Mouse (Mus musculus) forebrain, embryonic 14.5 days (tissue): ENCODE results near the gene Kcnj14. TPM values are rescaled to one million over a fixed set of nuclear protein-coding genes. Genes with fewer than 3 reads are reported as not detected.

Experiments used
- ATAC-seq: fragments of 200-750 bp; cut with Nextera tagmentation; 2 replicates; pipeline ENCODE4 v1.8.0; 2017; ENCODE audit warnings: mild to moderate bottlenecking, moderate library complexity
- DNase-seq: peaks from one replicate; pipeline ENCODE4 v3.0.0-alpha.2; 2015; ENCODE audit warnings: low spot score
- H3K27ac ChIP-seq: fragments of 300-500 bp; sonication (generic); 2 replicates; pipeline ENCODE4 v1.5.1; 2014; ENCODE audit warnings: low read depth, mild to moderate bottlenecking, control low read depth, low read length, moderate library complexity
- H3K27me3 ChIP-seq: fragments of 300-500 bp; sonication (generic); replicated peaks from 2 replicates; pipeline ENCODE4 v1.6.1; 2014; ENCODE audit warnings: low read length, control low read depth, mixed read lengths; ENCODE audit not compliant: control insufficient read depth, insufficient read depth
- H3K36me3 ChIP-seq: fragments of 300-500 bp; sonication (generic); 2 replicates; pipeline ENCODE4 v1.6.1; 2014; ENCODE audit warnings: low read length, control low read depth; ENCODE audit not compliant: control insufficient read depth, insufficient read depth
- H3K4me1 ChIP-seq: fragments of 300-500 bp; sonication (generic); 2 replicates; pipeline ENCODE4 v1.6.1; 2014; ENCODE audit warnings: antibody characterized with exemption, low read length, control low read depth; ENCODE audit not compliant: control insufficient read depth, insufficient read depth
- H3K4me2 ChIP-seq: fragments of 300-500 bp; sonication (generic); 2 replicates; pipeline ENCODE4 v1.6.1; 2014; ENCODE audit warnings: mild to moderate bottlenecking, control low read depth, low read length
- H3K4me3 ChIP-seq: fragments of 300-500 bp; sonication (generic); 2 replicates; pipeline ENCODE4 v1.5.1; 2014; ENCODE audit warnings: low read depth, low read length, control low read depth
- H3K9ac ChIP-seq: fragments of 300-500 bp; sonication (generic); 2 replicates; pipeline ENCODE4 v1.6.1; 2014; ENCODE audit warnings: mild to moderate bottlenecking, low read length, control low read depth, moderate library complexity
- H3K9me3 ChIP-seq: fragments of 300-500 bp; sonication (generic); replicated peaks from 2 replicates; pipeline ENCODE4 v1.6.1; 2016; ENCODE audit warnings: low read length, control low read depth, mixed read lengths; ENCODE audit not compliant: control insufficient read depth
- WGBS: fragments of 180-500 bp; shearing (Covaris S2); extraction: QIAGEN DNeasy Blood & Tissue Kit; methylation state at CpG from one replicate; pipeline ENCODE4 v1.1.7; 2014; 5-methylcytosine and 5-hydroxymethylcytosine counted together
- polyA plus RNA-seq: library from polyadenylated mRNA; unstranded; fragments of >200 nt; fragmentation: Nextera tagmentation; extraction: Ambion mirVana; gene quantifications from 2 replicates; pipeline ENCODE4 v1.2.1, GENCODE M21; 2014

Kcnj14 gene
- polyA plus RNA-seq, 1 experiment from 2014 or later, result 0.41 TPM

DNA sequence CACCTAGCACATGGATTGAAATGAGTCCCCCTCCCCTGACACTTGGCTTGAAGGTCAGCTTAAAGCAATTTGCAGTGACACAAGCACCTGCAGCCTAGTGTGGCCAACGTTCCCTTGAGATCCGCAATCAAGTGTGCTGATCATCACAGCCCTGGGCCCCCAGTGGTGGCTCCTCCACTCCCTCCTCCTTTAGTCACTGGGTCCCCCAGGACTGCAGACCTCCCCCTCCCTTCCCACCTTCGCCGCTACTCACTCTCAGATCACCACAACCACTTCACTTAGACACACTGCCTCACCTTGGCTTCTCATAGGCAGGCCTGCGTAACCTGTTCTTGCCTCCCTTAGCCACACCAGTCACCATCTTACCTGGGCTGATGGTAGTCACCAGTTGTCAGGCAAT, 18.6 kb downstream of the Kcnj14 start:
- ATAC-seq (no peak), DNase-seq (no peak)
- Histone ChIP-seq H3K4me3 (no peak overlapping the region), H3K4me2 (no peak overlapping the region), H3K27me3 (no peaks in the 10 kb centered on the region), H3K36me3 (peaks cover 86% of the 10 kb centered on the region), H3K9me3 (no peaks in the 10 kb centered on the region), H3K4me1 (no peaks in the 10 kb centered on the region), H3K9ac (no peak overlapping the region), H3K27ac (no peak overlapping the region; the same call in 1 of the 2 replicates)
- WGBS, result 67% methylated on average over 5 of the region's 5 CpGs

DNA sequence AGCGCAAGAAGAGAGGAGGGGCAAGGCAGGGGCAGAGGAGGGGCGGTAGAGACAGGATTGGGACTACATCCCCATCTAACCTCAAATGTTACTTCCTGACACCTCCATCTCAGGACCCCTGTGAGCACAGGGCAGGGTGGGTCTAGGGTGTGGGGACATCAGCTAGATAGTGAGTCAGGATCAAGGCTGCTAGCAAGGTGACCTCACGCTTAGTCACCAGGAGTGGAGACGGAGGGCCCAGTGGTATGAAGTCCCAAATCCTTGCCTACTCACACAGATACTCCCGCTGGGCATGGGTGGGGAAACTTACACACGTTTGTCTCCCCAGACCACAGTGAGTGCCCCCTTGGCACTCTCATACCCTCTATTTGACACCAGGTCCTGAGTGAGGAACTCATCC, 22.0 kb downstream of the Kcnj14 start:
- Histone ChIP-seq H3K27me3 (no peaks in the 10 kb centered on the region), H3K9me3 (no peaks in the 10 kb centered on the region), H3K4me1 (peaks cover 8% of the 10 kb centered on the region), H3K27ac (no peak overlapping the region), H3K9ac (no peak overlapping the region), H3K4me2 (no peak overlapping the region), H3K4me3 (no peak overlapping the region), H3K36me3 (peaks cover 75% of the 10 kb centered on the region)
- DNase-seq, result no peak
- ATAC-seq, result no peak
- WGBS, result 92% methylated on average over 6 of the region's 6 CpGs

DNA sequence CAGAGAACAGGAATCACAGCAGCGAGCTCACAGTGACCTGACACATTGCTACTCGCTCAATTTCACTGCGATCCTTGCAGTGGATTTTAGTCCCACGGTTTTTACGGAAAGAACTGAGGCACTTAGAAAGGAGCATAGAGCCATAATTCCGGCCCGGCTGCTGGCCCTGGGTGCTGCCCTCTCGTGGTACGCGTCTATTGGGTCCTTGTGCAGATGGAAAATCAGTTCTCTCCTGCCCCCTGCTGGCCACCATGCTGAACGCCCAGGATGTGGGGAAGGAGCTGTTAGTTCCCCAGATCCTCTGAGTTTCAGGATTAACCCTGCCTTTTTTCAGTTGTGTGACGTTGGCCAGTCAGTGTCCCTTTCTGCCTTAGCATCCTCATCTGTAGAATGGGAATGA, 23.2 kb downstream of the Kcnj14 start:
- H3K4me2 ChIP-seq, result no peak overlapping the region
- peak; percentile 93 for DNase-seq
- no peak overlapping the region for H3K4me3 ChIP-seq
- H3K9ac ChIP-seq, result no peak overlapping the region
- peaks cover 71% of the 10 kb centered on the region for H3K36me3 ChIP-seq
- peaks cover 9% of the 10 kb centered on the region for H3K4me1 ChIP-seq
- peak; percentile 67 for ATAC-seq
- 0 out of 2 replicates have a peak, but pooled peaks cover 2% of the 10 kb centered on the region for H3K27me3 ChIP-seq
- H3K27ac ChIP-seq, result no peak overlapping the region
- no peaks in the 10 kb centered on the region for H3K9me3 ChIP-seq
- whole genome bisulfite sequencing, result 3% methylated on average over 12 of the region's 12 CpGs

DNA sequence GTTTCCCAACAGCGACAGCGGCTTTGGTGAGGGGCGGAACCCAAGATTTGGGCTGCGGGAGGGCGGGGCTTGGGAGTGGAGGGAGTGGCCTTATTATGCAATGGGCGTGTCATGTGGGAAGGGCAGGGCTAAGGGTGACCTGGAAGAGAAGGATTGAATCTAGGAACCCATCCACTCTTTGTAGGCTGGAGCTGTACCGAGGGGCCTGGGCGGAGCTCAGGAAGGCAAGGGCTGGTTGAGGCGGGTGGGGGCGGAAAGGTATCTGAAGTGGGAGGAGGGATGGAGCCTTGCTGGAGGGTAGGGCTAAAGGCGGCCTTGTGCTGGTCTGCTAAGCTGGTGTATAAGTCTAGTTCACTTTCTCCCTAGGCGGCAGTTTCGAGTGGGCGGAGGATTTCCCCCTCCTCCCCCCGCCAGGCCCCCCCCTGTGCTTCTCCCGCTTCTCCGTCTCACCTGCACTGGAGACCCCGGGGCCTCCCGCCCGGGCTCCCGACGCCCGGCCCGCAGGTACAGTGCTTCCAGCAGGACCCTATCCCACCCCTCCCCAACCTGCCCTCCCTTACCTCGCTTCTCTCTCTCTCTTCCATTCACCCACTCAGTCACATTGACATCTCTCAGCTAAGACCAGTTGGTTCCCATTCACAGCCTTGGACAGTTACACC, 23.9 kb downstream of the Kcnj14 start:
- H3K4me1 ChIP-seq, result peaks cover 9% of the 10 kb centered on the region
- 0 out of 2 replicates have a peak, but pooled peaks cover 4% of the 10 kb centered on the region for H3K27me3 ChIP-seq
- no peak overlapping the region for H3K9ac ChIP-seq
- no peak overlapping the region for H3K27ac ChIP-seq
- WGBS, result 25% methylated on average over 24 of the region's 25 CpGs
- H3K4me2 ChIP-seq, result no peak overlapping the region
- DNase-seq (no peak), ATAC-seq (0 out of 2 replicates have a peak, but pooled peaks have one; percentile 16)
- no peak overlapping the region for H3K4me3 ChIP-seq
- peaks cover 71% of the 10 kb centered on the region for H3K36me3 ChIP-seq
- no peaks in the 10 kb centered on the region for H3K9me3 ChIP-seq

DNA sequence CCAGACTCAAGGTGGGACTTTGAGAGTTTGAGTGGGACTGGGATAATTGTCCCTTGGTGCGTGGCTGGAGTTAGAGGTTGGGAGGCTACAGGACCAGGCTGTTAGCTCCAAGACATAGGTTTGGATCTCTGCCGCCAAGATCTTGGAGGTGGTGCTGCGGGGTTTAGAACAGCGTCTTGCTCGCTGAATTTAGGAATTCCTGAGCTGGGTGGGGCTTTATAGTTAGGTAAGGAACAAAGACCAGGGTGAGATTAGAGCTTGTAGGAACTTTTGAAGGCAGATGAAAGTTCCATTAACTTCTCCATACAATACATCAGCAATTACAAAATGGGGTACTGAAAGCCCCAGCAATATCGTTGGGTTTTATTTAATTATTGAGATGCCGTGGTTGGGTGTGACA, 24.6 kb downstream of the Kcnj14 start:
- no peak for DNase-seq
- 43% methylated on average over 7 of the region's 7 CpGs for WGBS
- Histone ChIP-seq H3K4me1 (peaks cover 9% of the 10 kb centered on the region), H3K9ac (no peak overlapping the region), H3K4me2 (no peak overlapping the region), H3K27me3 (0 out of 2 replicates have a peak, but pooled peaks cover 4% of the 10 kb centered on the region), H3K9me3 (no peaks in the 10 kb centered on the region), H3K4me3 (no peak overlapping the region), H3K36me3 (peaks cover 77% of the 10 kb centered on the region), H3K27ac (no peak overlapping the region)
- no peak for ATAC-seq

DNA sequence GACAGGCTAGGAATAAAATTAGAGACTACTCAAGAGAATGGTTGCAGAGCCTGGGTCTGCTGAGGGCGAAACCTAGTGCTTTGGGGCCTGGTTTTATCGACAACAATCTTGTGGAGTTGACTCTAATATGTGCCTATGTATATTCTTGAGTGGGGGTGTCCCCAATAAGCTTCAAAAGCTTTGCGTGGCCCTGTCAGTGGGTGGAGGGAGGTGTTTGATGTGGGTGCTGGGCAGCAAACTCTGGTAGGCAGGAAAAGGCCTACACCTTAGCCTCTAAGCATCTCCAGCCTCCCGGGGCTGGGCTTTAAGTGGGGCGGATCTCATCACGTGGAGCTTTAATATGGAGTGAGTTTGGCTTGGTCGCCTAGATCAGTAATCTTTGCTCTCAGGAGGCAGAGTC, 25.7 kb downstream of the Kcnj14 start:
- Histone ChIP-seq H3K9ac (peak overlapping the region; percentile 58; the same call in 1 of the 2 replicates), H3K4me1 (peaks cover 9% of the 10 kb centered on the region), H3K4me2 (no peak overlapping the region), H3K27ac (no peak overlapping the region), H3K27me3 (0 out of 2 replicates have a peak, but pooled peaks cover 4% of the 10 kb centered on the region), H3K36me3 (peaks cover 81% of the 10 kb centered on the region), H3K9me3 (no peaks in the 10 kb centered on the region), H3K4me3 (no peak overlapping the region)
- ATAC-seq, result no peak
- no peak for DNase-seq
- 52% methylated on average over 7 of the region's 7 CpGs for WGBS

DNA sequence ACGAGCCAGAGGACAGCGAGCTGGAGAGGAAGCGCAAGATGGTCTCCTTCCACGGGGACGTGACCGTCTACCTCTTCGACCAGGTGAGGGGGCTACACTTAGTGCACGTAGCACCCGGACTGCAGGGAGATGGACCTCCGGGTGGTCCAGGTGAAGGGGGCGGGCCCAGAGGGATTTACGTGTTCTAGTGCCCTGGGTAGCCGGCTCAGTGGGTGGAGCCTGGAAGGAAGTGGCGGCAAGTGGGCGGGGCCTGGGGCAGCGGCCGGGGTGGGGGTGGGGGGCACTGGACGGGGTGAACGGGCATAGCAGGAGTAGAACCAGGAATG, 26.1 kb downstream of the Kcnj14 start:
- 5% methylated on average over 17 of the region's 19 CpGs for WGBS
- H3K27me3 ChIP-seq, result 0 out of 2 replicates have a peak, but pooled peaks cover 4% of the 10 kb centered on the region
- peaks cover 9% of the 10 kb centered on the region for H3K4me1 ChIP-seq
- no peaks in the 10 kb centered on the region for H3K9me3 ChIP-seq
- DNase-seq (no peak), ATAC-seq (no peak)
- H3K4me3 ChIP-seq, result peak overlapping the region; percentile 22
- H3K9ac ChIP-seq, result peak overlapping the region; percentile 58
- H3K27ac ChIP-seq, result no peak overlapping the region
- peaks cover 81% of the 10 kb centered on the region for H3K36me3 ChIP-seq
- H3K4me2 ChIP-seq, result peak overlapping the region; percentile 57

DNA sequence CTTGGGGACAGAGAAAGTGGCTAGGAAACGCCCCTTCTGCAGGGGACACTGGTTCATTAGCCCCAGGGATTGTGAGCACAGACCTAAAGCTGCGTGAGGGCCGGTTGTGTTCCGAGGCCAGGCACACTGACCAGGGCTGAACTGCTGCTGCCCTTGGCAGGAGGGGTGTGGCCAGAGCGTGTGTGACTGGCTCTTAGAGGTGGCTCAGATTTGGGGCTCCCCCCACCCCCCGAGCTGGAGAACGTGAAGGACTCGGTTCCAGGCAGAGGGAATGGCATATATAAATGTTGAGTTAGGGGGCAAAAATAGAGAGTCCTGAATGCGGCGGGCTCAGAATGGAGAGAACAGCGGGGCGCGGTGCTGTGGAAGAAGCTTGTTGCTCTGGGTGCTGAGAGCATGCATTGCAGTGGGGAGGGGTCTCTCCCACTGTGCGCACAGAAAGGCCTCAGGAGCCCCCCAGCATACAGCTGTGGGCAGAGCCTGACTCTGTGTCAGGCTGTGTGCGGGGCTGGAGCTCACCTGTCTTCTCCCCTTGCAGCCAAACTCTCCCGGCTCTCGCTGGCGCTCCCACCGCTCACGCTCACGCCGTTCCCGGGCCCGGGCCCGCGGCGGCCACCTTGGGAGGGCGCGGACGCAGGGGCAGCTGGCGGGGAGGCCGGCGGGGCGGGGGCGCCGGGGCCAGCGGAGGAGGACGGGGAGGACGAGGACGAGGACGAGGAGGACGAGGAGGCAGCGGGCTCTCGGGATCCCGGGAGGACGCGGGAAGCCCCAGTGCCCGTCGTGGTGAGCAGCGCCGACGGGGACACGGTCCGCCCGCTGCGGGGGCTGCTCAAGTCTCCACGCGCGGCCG, 26.7 kb downstream of the Kcnj14 start:
- Histone ChIP-seq H3K27me3 (0 out of 2 replicates have a peak, but pooled peaks cover 4% of the 10 kb centered on the region), H3K4me2 (peak overlapping the region; percentile 57), H3K4me1 (peaks cover 9% of the 10 kb centered on the region), H3K4me3 (peak overlapping the region; percentile 22), H3K9ac (peak overlapping the region; percentile 58), H3K27ac (no peak overlapping the region), H3K36me3 (peaks cover 81% of the 10 kb centered on the region), H3K9me3 (no peaks in the 10 kb centered on the region)
- DNase-seq, result no peak
- WGBS, result 2% methylated on average over 48 of the region's 60 CpGs
- ATAC-seq, result no peak

DNA sequence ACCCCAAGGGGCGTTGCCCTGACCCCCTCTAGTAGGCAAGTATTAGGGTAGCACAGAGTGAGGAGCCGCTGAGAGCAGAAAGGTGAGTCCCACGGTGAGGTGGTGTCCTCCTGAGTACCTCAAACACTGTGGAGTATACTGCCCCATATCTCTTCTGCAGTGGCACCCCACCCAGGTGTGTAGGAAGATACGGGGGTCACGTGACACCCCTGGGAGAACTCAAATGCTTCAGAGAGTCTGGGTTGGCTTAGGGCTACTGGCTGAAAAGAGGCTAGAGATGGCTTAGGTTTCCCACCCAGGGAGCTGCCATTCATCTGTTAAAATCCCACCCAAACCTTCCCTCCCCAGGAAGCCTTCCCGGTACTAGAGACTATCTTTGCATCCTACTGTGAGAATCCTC, 27.6 kb downstream of the Kcnj14 start:
- Histone ChIP-seq H3K9ac (peak overlapping the region; percentile 58; the same call in 1 of the 2 replicates), H3K36me3 (peaks cover 82% of the 10 kb centered on the region), H3K4me3 (no peak overlapping the region)

More for the DNA sequence above, 27.6 kb downstream of the Kcnj14 start:
- ATAC-seq (no peak), DNase-seq (no peak)
- Histone ChIP-seq H3K9me3 (no peaks in the 10 kb centered on the region), H3K27ac (no peak overlapping the region), H3K27me3 (0 out of 2 replicates have a peak, but pooled peaks cover 4% of the 10 kb centered on the region), H3K4me2 (0 out of 2 replicates have a peak overlapping the region, but pooled peaks have one; percentile 18), H3K4me1 (peaks cover 9% of the 10 kb centered on the region)
- 38% methylated on average over 6 of the region's 6 CpGs for WGBS
